Mouse (Mus musculus) layer of hippocampus, postnatal 36 days (tissue): ENCODE data around the gene Zcchc12. TPM values are rescaled to one million over a fixed set of nuclear protein-coding genes. Genes with fewer than 3 reads are reported as not detected.

Source experiments
- DNase-seq, 2 experiments: peaks; one replicate each; pipeline ENCODE4 v3.0.0; 2022
- total RNA-seq, 2 experiments: library from RNA; stranded (reverse); gene quantifications; 2 replicates each; pipeline ENCODE4 v1.2.3; 2021

Zcchc12 gene
- 10 to 100 TPM; 43.2 to 45.9 TPM for total RNA-seq

DNA sequence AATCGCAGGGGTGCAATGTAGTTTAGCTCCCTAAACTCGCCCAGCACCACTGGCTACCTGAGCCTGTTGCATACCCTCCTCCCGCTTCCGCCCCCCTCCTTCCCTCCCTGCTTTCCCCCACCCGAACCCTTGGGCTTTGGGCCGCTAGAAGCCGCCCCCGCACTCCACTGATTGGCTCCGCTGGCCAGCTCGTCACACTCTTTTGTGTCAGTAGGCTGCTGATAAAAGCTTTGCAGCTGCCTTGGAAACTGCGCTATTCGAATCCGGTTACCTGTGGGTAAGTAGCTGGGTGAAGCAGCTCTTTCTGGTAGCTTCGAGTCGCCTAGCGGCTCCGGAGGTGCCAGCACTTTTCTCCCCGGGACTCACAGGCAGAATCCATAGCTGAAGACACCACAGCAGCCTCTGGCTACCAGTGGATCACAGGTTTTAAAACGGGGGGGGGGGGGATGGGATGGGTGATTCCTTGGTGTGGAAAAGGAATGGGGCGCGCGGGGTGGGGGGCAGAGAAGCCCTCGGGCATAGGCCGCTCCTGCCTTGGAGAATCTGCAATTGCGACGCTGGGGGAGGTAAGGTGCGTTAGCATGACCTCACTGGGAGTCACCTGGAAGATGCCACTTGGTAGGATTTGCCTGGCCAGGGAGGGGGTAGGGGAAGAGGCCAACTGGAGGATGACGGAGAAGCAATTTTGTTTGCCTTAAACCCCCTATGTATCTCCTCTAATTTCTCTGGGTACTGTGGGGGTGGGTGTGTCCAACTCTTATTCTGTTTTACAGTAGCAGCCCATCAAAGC is at the start of gene Zcchc12:
TSS of gene Zcchc12 (plus strand) at position 169 of the 790 bp plus-strand sequence.
- peak; percentile 19 to 23 for DNase-seq

DNA sequence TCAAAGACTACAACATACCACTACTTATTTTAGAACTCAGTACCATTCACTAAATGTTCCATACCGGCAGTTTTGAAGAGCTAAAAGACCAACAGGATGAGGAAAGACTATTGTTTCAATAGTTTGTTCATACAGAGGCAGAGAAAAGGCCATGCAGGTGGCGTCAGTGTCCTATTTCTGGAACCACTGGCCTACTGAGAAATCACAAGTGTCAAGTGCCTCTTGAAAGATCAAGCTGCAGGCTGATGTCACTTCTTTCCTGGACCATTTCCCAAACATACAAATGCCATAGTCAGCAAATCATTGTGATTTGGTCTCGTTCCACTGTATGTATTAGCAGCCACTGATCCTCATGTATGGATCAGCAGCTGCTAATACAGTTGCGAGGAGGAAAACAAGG is 49.0 kb upstream of the Zcchc12 start:
- DNase-seq = no peak

DNA sequence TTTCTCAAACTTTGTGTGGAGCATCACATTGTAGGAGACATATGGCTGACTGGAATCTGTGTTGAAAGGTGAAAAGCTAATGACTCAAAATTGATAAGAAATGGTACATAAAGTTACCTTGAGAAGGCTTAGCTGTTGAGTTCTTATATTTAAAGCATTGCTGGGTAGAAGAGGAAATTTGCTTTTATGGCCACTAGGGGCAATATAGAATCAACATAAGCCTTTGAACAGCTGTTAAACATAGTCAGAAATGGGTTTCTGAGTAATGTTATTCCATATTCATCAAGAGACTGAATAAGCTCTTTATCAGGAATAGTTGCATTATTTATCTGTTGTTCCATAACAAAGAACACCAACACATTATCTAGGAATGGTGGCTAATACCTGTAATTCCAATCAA is 45.6 kb upstream of the Zcchc12 start:
- DNase-seq = no peak

DNA sequence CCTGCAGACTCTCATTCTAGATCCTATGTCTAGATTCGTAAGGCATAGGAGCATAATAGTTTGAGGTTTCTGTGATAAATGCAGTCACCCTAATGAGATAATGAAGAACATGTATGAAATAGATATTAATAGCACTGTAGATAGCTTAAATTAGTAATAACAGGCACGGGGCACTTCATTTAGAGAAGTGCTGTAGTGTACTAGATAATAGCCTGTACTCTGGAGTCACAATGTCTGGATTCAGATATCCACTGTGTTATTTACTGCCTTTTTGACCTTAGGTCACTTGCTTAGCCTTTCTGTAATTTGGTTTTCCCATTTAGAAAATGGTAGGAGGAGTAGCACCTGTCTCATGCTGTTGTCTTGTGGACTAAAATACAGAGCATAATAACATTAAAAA is 39.0 kb upstream of the Zcchc12 start:
- DNase-seq = no peak

DNA sequence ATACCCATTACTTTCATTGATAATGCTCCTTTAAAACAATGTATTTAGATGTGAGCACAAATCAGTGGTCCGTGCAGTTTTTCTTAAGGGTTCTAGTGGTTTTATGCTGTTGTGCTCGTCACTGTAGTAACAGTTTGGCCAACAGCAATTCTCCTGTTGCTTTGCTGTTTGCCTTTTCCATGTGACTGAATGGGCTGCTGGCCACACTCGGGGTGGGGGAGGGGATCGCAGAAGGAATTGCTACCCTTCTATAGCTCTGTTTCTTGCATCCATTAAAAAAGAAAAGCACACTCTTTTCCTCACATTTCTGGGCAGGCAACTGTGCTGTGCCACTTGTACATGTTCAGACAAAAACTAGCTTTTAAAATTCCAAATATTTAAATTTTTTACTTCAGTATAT is 34.1 kb upstream of the Zcchc12 start:
- no peak for DNase-seq

DNA sequence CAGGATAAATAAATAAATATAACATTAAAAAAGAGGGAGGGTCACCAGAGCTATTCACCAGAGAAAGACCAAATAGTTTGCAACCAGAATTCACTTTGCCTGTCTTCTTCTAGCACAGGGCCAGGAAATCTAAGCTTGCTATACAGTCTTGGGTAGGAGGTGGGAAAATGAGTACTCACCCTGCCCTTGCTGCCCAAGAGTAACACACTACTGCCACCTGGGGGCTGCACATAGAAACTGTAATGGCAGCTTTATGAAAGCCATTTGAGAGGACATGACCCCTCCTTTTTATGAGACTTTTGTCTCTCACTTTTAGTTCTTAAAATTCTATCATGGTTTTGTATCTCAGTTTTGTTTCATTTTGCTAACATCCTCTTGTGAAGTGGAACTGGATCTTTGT is 12.1 kb upstream of the Zcchc12 start:
- peak in 1 of 2 experiments; percentile 26 for DNase-seq

DNA sequence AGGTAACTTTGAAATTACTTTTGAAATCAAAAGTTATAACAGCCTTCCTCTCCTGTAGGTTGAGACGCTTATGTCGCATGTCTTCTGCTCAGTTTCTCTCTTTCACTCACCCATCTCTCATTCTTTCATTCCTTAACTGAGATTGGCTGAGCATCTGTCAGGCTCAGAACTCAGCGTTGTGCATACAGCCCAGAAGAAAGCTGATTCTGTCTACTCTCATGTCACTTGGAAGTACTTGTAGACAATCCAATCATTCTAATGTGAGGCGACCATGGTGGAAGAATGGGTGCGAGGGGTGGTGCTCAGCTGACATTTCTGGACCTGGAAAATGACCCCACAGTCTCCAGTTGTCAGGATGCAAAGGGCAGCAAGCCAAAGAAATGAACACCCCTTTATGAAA is 9.7 kb upstream of the Zcchc12 start:
- DNase-seq = no peak

DNA sequence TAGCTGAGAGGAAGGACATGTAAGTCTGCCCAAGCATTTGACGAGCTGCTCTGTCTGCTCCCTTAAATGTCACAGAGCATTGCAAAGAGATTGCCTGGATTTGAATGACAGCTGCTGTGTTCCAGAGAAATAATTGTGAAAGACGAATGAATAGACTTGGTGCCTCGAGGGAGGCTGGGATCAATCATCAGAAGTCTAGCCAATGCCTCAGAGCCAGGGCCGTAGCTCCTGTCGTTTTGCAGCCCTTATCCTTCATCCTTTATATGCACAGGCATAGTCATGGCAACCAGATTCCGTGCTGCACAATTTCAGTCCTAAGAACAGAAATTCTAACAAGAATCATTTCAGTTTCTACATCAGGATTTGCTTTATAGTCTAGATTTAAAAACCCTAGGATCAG is 9.3 kb upstream of the Zcchc12 start:
- DNase-seq = no peak

DNA sequence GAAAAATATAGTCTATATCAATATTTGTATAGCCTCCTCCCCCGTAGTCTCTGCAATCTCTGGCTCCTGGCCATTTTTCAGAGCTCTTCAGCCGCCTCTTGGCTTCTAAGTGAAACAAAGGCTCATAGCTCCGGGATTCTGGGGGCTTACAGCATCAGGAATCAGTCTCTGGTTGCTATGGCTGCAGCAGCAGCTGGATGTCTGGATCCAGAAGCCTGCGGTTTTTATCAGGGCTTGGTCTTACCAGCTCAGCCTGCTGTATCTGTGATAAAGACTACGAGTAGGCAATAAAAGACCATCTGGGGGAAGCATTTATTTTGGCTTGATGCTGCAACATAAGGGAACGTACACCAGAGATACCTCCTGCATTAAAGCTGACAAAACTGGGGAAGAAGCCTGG is 1.8 kb upstream of the Zcchc12 start:
- DNase-seq = no peak

DNA sequence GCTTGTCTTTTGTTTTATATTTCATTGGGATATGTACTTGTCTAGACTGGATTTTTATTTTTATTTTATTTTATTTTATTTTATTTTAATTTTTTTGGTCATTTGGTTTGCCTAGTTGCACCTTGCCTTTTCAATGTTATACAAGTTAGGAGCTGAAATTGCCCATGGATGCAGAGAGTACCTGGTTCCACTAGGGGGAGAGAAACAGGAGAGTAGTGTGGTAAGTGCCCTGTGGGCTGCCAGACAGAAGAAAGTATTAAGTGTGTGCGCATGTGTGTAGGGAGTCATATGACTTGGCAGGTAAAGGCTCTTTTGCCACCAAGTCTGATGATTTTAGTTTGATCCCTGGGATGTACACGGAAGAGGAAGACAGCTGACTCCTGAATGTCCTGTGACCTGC is 13.8 kb downstream of the Zcchc12 start:
- DNase-seq = no peak

DNA sequence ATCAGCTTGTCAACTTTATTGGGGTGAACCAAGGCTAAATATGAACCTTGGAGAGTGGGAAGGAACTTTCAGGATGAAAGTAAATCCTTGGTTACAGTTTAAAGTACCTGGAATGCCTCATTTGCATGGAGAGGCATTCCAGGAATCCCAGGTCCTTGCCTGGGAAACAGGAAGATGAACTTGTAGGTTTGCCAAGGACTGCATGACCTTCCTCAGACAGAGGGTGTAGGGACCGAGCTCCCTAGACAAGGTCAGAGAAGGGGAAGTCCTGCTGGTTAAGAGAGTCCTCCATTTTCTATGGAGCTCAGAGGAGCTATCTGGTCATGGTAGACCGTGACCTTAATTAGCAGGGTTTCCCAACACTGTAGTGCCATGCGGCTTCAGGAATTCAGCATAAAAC is 15.5 kb downstream of the Zcchc12 start:
- no peak for DNase-seq

DNA sequence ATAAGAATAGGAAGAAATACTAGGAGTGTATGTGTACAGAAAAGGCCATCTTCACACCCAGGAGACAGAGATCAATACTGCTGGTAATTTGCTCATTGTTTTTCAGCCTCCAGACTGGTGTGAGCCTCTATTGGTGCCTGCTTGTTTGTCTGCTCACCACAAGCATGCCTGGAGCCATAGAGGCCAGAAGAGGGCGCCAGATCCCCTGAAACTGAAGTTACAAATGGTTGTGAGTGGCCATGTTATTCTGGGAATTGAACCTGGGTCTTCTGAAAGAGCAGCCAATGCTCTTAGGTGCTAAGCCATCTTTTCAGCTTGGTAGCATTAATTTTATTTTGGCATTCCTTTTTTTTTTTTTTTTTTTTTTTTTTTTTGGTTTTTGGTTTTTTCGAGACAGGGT is 25.7 kb downstream of the Zcchc12 start:
- no peak for DNase-seq

DNA sequence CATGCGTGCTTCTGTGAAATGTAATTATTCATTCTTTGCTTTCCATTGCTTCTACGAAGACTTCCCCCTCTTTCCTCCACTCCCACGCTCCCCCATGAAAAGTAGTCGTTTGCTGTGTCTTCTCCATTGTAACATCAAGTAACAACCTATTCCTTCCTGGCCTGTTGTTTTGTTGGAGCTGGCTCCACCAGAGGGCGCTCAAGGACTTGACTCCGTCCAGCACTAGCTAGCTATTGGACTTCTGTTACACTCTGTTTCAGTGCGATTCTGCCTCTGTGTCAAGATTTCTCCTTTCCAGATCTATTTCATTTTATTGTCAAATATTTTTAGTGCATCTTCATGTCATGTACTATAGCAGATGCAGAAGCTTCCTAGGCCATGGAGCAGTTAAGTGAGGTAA is 30.1 kb downstream of the Zcchc12 start:
- peak; percentile 70 to 73 for DNase-seq

DNA sequence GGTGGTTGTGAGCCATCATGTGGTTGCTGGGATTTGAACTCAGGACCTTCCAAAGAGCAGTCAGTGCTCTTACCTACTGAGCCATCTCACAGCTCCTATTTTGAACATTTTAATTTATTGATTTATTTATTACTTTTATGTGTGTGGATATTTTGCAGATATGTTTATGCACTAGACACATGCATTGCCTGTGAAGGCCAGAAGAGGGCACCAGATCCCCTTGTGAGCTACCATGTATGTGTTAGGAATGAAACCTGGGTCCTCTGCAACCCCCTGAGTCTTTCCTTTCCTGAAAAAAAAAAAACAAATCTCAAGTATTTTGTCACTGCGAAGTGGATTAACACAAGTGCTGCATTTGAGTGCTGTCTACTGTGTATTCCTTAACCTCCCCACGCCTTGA is 30.9 kb downstream of the Zcchc12 start:
- peak; percentile 30 to 47 for DNase-seq

DNA sequence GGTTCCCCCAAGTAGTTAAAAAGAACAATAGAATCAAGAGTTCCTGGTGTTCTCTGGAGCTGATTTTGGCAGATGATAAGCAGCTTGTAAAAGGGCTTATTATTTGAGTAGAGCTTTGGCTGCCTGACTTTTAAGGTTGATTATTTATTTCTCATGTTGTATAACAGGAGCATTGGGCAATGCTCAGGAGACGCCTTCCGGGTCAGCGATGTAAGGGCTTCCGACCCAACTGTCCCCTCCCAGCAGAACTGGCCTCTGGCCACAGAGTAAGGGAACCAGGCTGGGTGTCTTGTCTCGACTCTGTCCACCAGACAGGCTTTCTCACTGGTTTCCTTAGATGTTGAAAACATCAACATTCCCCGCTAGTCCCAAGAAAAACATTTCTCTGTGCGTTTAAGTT is 33.2 kb downstream of the Zcchc12 start:
- no peak for DNase-seq

DNA sequence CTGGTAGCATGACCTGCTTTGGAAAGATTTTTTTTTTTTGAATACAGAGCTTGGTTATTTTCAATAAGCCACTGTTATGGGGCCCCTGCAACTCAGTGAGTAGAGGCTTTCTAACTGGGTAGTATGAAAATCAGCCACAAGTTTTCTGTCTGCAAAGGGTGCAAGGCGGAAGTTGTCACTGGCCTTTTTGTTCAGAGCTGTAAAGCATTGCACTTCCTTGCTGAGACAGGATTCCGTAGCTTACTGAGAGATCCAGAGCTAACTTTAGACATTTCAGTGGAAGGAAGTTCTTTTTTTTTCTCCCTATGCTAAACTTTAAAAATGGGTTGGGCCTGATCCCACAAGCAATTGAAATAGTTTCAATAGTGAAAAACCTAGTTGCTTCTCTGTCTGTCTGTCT is 33.6 kb downstream of the Zcchc12 start:
- no peak for DNase-seq

DNA sequence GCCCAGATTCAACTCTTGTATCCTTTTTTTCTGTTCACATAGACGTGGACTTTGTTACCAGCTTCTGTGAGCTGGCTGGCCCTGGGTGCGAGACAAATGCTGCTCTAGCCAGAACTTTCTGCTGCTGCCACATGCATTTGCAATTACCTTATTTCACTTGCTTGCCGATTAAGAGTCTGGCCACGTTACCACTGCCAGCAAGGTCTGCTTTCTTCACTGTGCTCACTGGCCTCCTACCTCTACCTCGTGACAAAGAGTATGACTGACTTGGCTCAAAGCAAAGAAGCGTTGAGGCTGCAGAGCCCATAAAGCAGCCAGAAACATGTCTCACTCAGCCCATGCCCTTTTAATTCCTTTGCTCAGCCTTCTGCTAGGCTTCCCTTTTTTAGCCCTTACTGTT is 39.9 kb downstream of the Zcchc12 start:
- DNase-seq = peak in 1 of 2 experiments; percentile 7

Other genes with a start within 250 kb of the Zcchc12 start
- gene Il13ra1, start 83.8 kb upstream of the Zcchc12 start, total RNA-seq = 1 to 10 TPM; 3.8 to 4.1 TPM
- gene Lonrf3, start 132.4 kb downstream of the Zcchc12 start, total RNA-seq = 10 to 100 TPM; 26.0 to 29.2 TPM
- gene Gm6268, start 205.4 kb downstream of the Zcchc12 start, total RNA-seq = not detected